9 mouse cellular contexts compared by ENCODE assay signal in the genomic region with DNA sequence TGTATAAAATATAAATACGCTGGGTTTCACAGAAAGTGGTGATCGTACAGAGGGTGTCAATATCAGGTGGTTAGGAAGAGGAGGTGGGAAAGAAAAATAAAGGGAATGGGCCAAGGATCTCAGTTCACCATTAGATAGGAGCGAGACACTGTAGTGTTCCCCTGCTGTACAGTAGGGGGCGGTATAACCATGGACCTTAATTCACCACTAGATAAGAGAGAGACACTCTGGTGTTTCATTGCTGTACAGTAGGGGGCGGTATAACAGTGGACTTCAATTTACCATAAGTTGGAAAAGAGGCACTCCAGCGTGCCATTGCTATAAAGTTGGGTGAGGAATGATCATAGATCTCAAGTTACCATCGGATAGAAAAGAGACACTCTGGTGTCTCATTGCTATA.
DNase-seq lines count a peak whose midpoint lies in the region; TF ChIP-seq lines count a peak whose summit lies in the region.
"Had no signal": no experiment of that assay in that cellular context is flagged by ENCODE, and none has a peak within 500 bp of the region (broad histone marks: within the 10 kb centered on the region; RNA-seq: fewer than 3 reads in every experiment).

No protein-coding gene starts in this region.

- in situ Hi-C loops in ES-E14 (cut with MboI; ENCODE audit: low sequenced_read_pairs in 2 of 2, unreplicated experiment in 2 of 2): no loop called here

- peak; percentile 17 for DNase-seq in A20 (ENCODE audit: low read depth, low spot score)
- peak; percentile 34 for DNase-seq in ES-E14 (ENCODE audit: low read depth, low spot score)
- DNase-seq in cerebellum, adult 8-10 months: peak; percentile 24
- DNase-seq in gonadal fat pad, adult 2 months (ENCODE audit: low read depth): peak; percentile 4
- DNase-seq in large intestine, adult 2 months (ENCODE audit: low read depth, low spot score): peak; percentile 48
- DNase-seq in lung, postnatal 10 days: peak; percentile 63
- peak; percentile 49 for DNase-seq in telencephalon, adult 2 months (ENCODE audit: low read depth, low spot score)
- DNase-seq in heart, adult 9 months (ENCODE audit: low spot score in 2 of 2): no peak

- no peaks in the 10 kb centered on the region for H3K9me3 ChIP-seq in ES-E14 (ENCODE audit: control insufficient read depth, insufficient read depth, low read depth, low read length)

- no peak overlapping the region for H3K4me3 ChIP-seq in ES-E14 (ENCODE audit: insufficient read depth in 1 of 2, low read depth in 1 of 2, low read length in 2 of 2, poor library complexity in 1 of 2, severe bottlenecking in 1 of 2)
- H3K4me3 ChIP-seq: myocyte had no signal

- no peak overlapping the region for H3K27ac ChIP-seq in ES-E14 (ENCODE audit: insufficient read depth, low read depth, low read length, poor library complexity, severe bottlenecking)

- H3K4me1 ChIP-seq in ES-E14 (ENCODE audit: control insufficient read depth in 2 of 2, insufficient read depth in 2 of 2, low read length in 2 of 2, poor library complexity in 1 of 2): no peaks in the 10 kb centered on the region; a peak in 1 of 4 replicates

- no peak overlapping the region for H3K9ac ChIP-seq in ES-E14 (ENCODE audit: insufficient read depth, low read depth, low read length, poor library complexity, severe bottlenecking)

- no peaks in the 10 kb centered on the region for H3K36me3 ChIP-seq in ES-E14 (ENCODE audit: control insufficient read depth, insufficient read depth, low read length, poor library complexity, severe bottlenecking)

- WGBS in large intestine, adult 2 months: 29% methylated on average over 7 of the region's 7 CpGs

TF ChIP-seq in ES-E14, 5 proteins besides CTCF, POLR2A, EP300 and RAD21:
- TF ChIP-seq CHD2 (IDR thresholded peaks at IDR 0.05; ENCODE audit: low read depth, low read length) (no peak), MAFK (IDR thresholded peaks at IDR 0.05; ENCODE audit: insufficient read depth, low read depth, low read length) (no peak), HCFC1 (IDR thresholded peaks at IDR 0.05; ENCODE audit: borderline replicate concordance, insufficient read depth, low read length) (no peak), ZNF384 (IDR thresholded peaks at IDR 0.05; ENCODE audit: low read depth, low read length) (no peak), ZC3H11A (IDR thresholded peaks at IDR 0.05; ENCODE audit: borderline replicate concordance, low read depth, low read length) (peak; percentile 69)
TF ChIP-seq in ES-E14: peak in this region for 1.

Comparison
In these comparisons a context has a peak if more than half of its experiments do, and no peak if none do; other contexts are left out.
1. DNase-seq: peak in A20 (single experiment), ES-E14 (single experiment), cerebellum, adult 8-10 months (single experiment), gonadal fat pad, adult 2 months (single experiment), large intestine, adult 2 months (single experiment), lung, postnatal 10 days (single experiment) and telencephalon, adult 2 months (single experiment); none in heart, adult 9 months (0 of 2).